Mouse (Mus musculus) lung, embryonic 16.5 days (tissue): Measurements from ENCODE around the gene Rasd2. TPM values are rescaled to one million over a fixed set of nuclear protein-coding genes. Genes with fewer than 3 reads are reported as not detected.

Experiments used
- ATAC-seq: fragments of 200-750 bp; cut with Nextera tagmentation; 2 replicates; pipeline ENCODE4 v1.8.0; 2017; ENCODE audit warnings: low read depth, mild to moderate bottlenecking, moderate library complexity
- H3K27ac ChIP-seq: fragments of 300-500 bp; sonication (generic); 2 replicates; pipeline ENCODE4 v1.5.1; 2014; ENCODE audit warnings: mild to moderate bottlenecking, control low read depth, low read length
- H3K27me3 ChIP-seq: fragments of 300-500 bp; sonication (generic); 2 replicates; pipeline ENCODE4 v1.6.1; 2014; ENCODE audit warnings: low read depth, low read length, mixed read lengths; ENCODE audit not compliant: control insufficient read depth, insufficient read depth
- H3K36me3 ChIP-seq: fragments of 300-500 bp; sonication (generic); 2 replicates; pipeline ENCODE4 v1.6.1; 2014; ENCODE audit warnings: low read length; ENCODE audit not compliant: control insufficient read depth, insufficient read depth
- H3K4me1 ChIP-seq: fragments of 300-500 bp; sonication (generic); replicated peaks from 2 replicates; pipeline ENCODE4 v1.6.1; 2014; ENCODE audit warnings: low read length, mixed read lengths; ENCODE audit not compliant: control insufficient read depth, insufficient read depth
- H3K4me2 ChIP-seq: fragments of 300-500 bp; sonication (generic); 2 replicates; pipeline ENCODE4 v1.6.1; 2014; ENCODE audit warnings: low read depth, low read length, control low read depth
- H3K4me3 ChIP-seq: fragments of 300-500 bp; sonication (generic); 2 replicates; pipeline ENCODE4 v1.5.1; 2014; ENCODE audit warnings: mild to moderate bottlenecking, low read length, control low read depth
- H3K9ac ChIP-seq: fragments of 300-500 bp; sonication (generic); 2 replicates; pipeline ENCODE4 v1.6.1; 2014; ENCODE audit warnings: low read length, control low read depth
- H3K9me3 ChIP-seq: fragments of 300-500 bp; sonication (generic); 2 replicates; pipeline ENCODE4 v1.6.1; 2016; ENCODE audit warnings: low read length; ENCODE audit not compliant: control insufficient read depth
- WGBS: fragments of 180-500 bp; shearing (Covaris S2); extraction: QIAGEN DNeasy Blood & Tissue Kit; methylation state at CpG from one replicate; pipeline ENCODE4 v1.1.7; 2014; 5-methylcytosine and 5-hydroxymethylcytosine counted together
- polyA plus RNA-seq: library from polyadenylated mRNA; unstranded; fragments of >200 nt; fragmentation: Nextera tagmentation; extraction: Ambion mirVana; gene quantifications from 2 replicates; pipeline ENCODE4 v1.2.1, GENCODE M21; 2015

Gene Rasd2
- polyA plus RNA-seq, 1 experiment from 2014 or later = 0.59 TPM

GRCm38 (mm10) chr8:75199914-75200313, 13.8 kb upstream of the Rasd2 start:
- H3K27me3 ChIP-seq = no peaks in the 10 kb centered on the region
- no peak overlapping the region for H3K9ac ChIP-seq
- H3K4me1 ChIP-seq = peaks cover 5% of the 10 kb centered on the region
- no peak for ATAC-seq
- H3K27ac ChIP-seq = no peak overlapping the region
- no peak overlapping the region for H3K4me2 ChIP-seq
- H3K36me3 ChIP-seq = no peaks in the 10 kb centered on the region
- no peaks in the 10 kb centered on the region for H3K9me3 ChIP-seq
- 46% methylated on average over 1 of the region's 1 CpGs for WGBS
- H3K4me3 ChIP-seq = no peak overlapping the region

DNA sequence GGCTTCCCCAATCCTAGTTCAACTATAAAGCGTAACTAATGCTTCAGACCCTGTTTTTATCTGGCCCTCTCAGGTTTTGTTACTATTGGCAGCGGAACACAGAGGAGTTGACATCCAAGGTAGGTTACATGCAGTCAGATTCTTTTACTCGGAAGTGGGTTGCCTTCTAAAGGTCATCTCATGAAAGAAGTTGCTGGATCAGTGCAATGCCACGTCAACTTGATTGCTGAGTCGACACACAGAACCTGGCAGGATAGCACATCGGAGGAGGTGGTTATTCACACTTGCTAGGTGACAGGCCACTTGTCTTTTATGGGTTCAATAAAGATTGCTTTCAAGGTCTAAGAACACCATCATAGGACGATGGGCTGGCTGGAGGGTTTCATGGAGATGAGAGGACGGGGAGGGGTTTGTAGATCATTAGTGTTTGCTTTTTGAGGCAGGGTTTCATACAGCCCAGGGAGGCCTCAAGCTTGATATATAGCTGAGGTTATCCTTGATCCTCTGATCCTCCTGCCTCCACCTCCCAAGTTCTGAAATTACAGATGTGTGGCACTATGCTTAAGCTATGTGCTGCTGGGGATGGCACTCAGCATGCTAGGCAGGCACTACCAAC, 11.6 kb upstream of the Rasd2 start:
- Histone ChIP-seq H3K4me1 (peaks cover 5% of the 10 kb centered on the region), H3K27ac (no peak overlapping the region), H3K4me2 (no peak overlapping the region), H3K27me3 (no peaks in the 10 kb centered on the region), H3K9ac (no peak overlapping the region), H3K4me3 (no peak overlapping the region), H3K36me3 (no peaks in the 10 kb centered on the region), H3K9me3 (no peaks in the 10 kb centered on the region)
- ATAC-seq = no peak
- WGBS = 68% methylated on average over 8 of the region's 8 CpGs

DNA sequence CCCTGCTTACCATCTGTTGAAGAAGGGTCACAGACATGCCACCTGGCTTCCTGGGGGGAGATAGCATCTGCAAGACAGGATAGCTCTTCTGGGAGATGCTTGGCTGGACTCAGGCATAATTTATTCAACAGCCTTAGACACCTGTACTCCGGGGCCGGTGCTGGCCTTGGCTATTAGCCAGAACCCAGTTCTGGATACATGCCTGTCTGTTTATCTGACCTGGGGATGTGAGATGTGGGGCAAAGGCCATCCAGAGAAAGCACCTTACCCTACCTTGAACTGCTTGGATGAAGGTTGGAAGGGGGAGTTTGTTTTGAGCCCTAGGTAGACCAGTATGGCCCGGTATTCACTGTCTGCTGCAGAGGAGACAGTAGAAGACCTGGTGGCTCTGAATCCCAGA, 10.8 kb upstream of the Rasd2 start:
- WGBS = 77% methylated on average over 3 of the region's 3 CpGs
- Histone ChIP-seq H3K9me3 (no peaks in the 10 kb centered on the region), H3K27ac (no peak overlapping the region), H3K4me1 (peaks cover 5% of the 10 kb centered on the region), H3K4me2 (no peak overlapping the region), H3K27me3 (no peaks in the 10 kb centered on the region), H3K9ac (no peak overlapping the region), H3K36me3 (no peaks in the 10 kb centered on the region), H3K4me3 (no peak overlapping the region)
- no peak for ATAC-seq

DNA sequence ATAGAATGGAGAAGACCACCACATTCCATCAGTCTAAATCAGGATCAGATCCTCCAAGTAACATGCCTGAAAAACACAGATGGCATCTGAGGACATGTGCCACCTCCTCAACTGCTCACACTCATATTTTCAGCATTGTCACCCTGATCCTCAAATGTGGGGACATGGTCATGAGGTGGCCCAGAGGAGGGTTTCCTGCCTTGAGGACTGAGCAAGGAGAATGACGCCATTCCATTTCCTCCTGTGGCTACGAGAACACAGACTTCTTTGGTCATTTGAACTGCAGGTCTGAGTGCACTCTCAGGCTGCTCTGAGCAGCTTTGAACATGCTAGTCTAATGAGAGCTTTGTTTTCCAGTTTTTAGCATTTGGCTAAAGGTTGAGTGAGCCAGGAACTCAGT, 10.3 kb upstream of the Rasd2 start:
- H3K9me3 ChIP-seq = no peaks in the 10 kb centered on the region
- H3K27ac ChIP-seq = no peak overlapping the region
- no peak overlapping the region for H3K9ac ChIP-seq
- H3K36me3 ChIP-seq = no peaks in the 10 kb centered on the region
- no peak overlapping the region for H3K4me3 ChIP-seq
- no peak overlapping the region for H3K4me2 ChIP-seq
- H3K4me1 ChIP-seq = peaks cover 1% of the 10 kb centered on the region
- no peaks in the 10 kb centered on the region for H3K27me3 ChIP-seq
- WGBS = 56% methylated on average over 2 of the region's 2 CpGs
- no peak for ATAC-seq

- no peak for ATAC-seq
- 77% methylated on average over 13 of the region's 13 CpGs for WGBS
- no peak overlapping the region for H3K4me2 ChIP-seq
- no peaks in the 10 kb centered on the region for H3K9me3 ChIP-seq
- H3K36me3 ChIP-seq = no peaks in the 10 kb centered on the region
- no peaks in the 10 kb centered on the region for H3K4me1 ChIP-seq
- no peak overlapping the region for H3K4me3 ChIP-seq
- H3K27me3 ChIP-seq = no peaks in the 10 kb centered on the region
- no peak overlapping the region for H3K27ac ChIP-seq
- H3K9ac ChIP-seq = no peak overlapping the region
Measured at GRCm38 (mm10) chr8:75204190-75204868, 9.4 kb upstream of the Rasd2 start.

DNA sequence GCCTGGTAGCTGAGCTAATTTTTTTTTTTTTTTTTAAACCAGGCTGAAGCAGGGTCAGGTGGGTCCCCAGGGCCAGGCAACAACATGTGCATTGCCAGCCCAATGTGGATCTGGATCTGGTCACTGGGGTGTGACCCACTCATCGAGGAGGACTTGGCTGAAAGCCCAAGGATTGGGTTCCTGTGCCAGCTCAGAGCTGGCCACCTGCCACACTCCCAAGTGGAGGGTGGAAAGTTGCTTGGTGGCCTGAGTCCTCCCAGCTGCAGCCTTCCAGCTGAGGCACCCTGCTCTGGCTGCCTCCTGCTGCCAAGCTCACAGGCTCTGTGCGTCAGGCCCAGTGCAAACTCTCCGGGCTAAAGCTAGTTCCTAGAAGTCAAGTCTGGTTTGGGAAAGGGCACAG, 2.3 kb upstream of the Rasd2 start:
- ATAC-seq = peak; percentile 79
- WGBS = 20% methylated on average over 3 of the region's 3 CpGs
- 0 out of 2 replicates have a peak overlapping the region, but pooled peaks have one; percentile 40 for H3K27ac ChIP-seq

DNA sequence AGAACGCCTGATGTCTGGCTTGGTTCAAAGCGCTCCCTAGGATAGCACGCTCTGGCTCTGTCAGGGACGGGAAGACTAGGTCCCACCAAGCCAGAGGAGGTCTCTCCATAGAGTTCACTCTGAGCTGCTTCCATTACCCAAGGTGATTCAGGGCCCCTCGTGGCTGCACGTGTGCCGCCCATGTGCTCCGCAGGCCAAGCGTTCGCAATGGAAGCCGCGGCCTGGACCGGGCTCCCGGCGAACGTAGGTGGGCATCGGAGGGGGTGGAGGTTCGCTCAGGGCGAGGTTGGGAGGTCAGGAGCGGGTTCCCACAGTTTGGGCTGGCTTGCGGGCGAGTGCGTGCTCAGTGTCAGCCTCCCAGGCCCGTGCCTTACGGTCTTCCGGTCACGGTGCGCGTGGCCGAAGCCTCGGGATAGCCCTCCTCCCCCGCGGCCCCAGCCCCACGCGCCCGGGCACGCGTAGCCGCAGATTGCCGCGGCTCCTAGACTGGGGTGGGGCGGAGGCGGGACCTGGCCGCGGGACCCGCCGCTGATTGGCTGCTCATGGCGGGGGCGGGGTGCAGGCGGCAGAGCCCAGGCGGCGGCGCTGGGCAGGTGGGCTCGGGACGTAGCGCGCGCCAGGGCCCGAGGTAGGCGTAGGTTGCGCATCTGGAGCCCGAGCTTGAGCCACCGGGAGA, 975 bp upstream of the Rasd2 start:
- Histone ChIP-seq H3K36me3 (no peaks in the 10 kb centered on the region), H3K4me3 (peak overlapping the region; percentile 58), H3K9ac (peak overlapping the region; percentile 51), H3K4me1 (peaks cover 16% of the 10 kb centered on the region), H3K9me3 (no peaks in the 10 kb centered on the region), H3K4me2 (peak overlapping the region; percentile 97), H3K27ac (no peak overlapping the region), H3K27me3 (peaks cover 25% of the 10 kb centered on the region)
- peak; percentile 91 for ATAC-seq
- WGBS = 2% methylated on average over 49 of the region's 63 CpGs

More for the DNA sequence above, 2.3 kb upstream of the Rasd2 start:
- Histone ChIP-seq H3K36me3 (no peaks in the 10 kb centered on the region), H3K9ac (no peak overlapping the region), H3K9me3 (no peaks in the 10 kb centered on the region), H3K4me3 (no peak overlapping the region), H3K4me1 (peaks cover 16% of the 10 kb centered on the region), H3K27me3 (peaks cover 25% of the 10 kb centered on the region), H3K4me2 (no peak overlapping the region)

- ATAC-seq = peak; percentile 8
- Histone ChIP-seq H3K27me3 (peaks cover 25% of the 10 kb centered on the region), H3K4me1 (peaks cover 16% of the 10 kb centered on the region), H3K27ac (no peak overlapping the region), H3K9ac (peak overlapping the region; percentile 51), H3K36me3 (no peaks in the 10 kb centered on the region), H3K4me2 (peak overlapping the region; percentile 97), H3K9me3 (no peaks in the 10 kb centered on the region), H3K4me3 (peak overlapping the region; percentile 58)
- WGBS = under 1% methylated on average over 22 of the region's 36 CpGs
Measured at GRCm38 (mm10) chr8:75213307-75213651, 465 bp upstream of the Rasd2 start.

- H3K4me2 ChIP-seq = no peak overlapping the region
- H3K27ac ChIP-seq = no peak overlapping the region
- peaks cover 25% of the 10 kb centered on the region for H3K27me3 ChIP-seq
- no peak overlapping the region for H3K9ac ChIP-seq
- no peak for ATAC-seq
- no peaks in the 10 kb centered on the region for H3K9me3 ChIP-seq
- H3K36me3 ChIP-seq = no peaks in the 10 kb centered on the region
- no peak overlapping the region for H3K4me3 ChIP-seq
- peaks cover 16% of the 10 kb centered on the region for H3K4me1 ChIP-seq
- WGBS = 33% methylated on average over 1 of the region's 1 CpGs
Measured at GRCm38 (mm10) chr8:75215046-75215445, 1.3 kb downstream of the Rasd2 start.
